Mouse (Mus musculus) ES-E14 (cell line): ENCODE measurements around the gene Bnc2.

Experiments used
- CHD2 ChIP-seq: IDR thresholded peaks from 2 replicates; pipeline ENCODE4 v1.6.1; 2014; ENCODE audit warnings: mild to moderate bottlenecking, low read depth, low read length, inconsistent platforms
- HCFC1 ChIP-seq: IDR thresholded peaks from 2 replicates; pipeline ENCODE4 v1.6.1; 2012; ENCODE audit warnings: low read length, inconsistent platforms, borderline replicate concordance; ENCODE audit not compliant: insufficient read depth
- MAFK ChIP-seq: IDR thresholded peaks from 2 replicates; pipeline ENCODE4 v1.6.1; 2014; ENCODE audit warnings: mild to moderate bottlenecking, low read depth, low read length, inconsistent platforms; ENCODE audit not compliant: insufficient read depth
- ZC3H11A ChIP-seq: IDR thresholded peaks from 2 replicates; pipeline ENCODE4 v1.6.1; 2012; ENCODE audit warnings: low read depth, mild to moderate bottlenecking, inconsistent platforms, low read length, borderline replicate concordance
- ZNF384 ChIP-seq: IDR thresholded peaks from 2 replicates; pipeline ENCODE4 v1.6.1; 2012; ENCODE audit warnings: low read depth, low read length, inconsistent platforms

- TF ChIP-seq HCFC1 (no peak), ZC3H11A (no peak), CHD2 (no peak), MAFK (no peak), ZNF384 (no peak)
These were observed 445.7 kb downstream of the Bnc2 start for GRCm38 (mm10) chr4:84229189-84229960.
